Mouse (Mus musculus): ENCODE results near the gene Kctd21. TPM values are rescaled to one million over a fixed set of nuclear protein-coding genes. Genes with fewer than 3 reads are reported as not detected.
A peak's percentile ranks its signal among the peaks of the same experiment; 100 is the strongest.

The Kctd21 gene
- polyA plus RNA-seq, 1 experiment: not detected

GRCm38 (mm10) chr7:97358347-97358746 is 26.2 kb downstream of the Kctd21 start:
- no peak overlapping the region for H3K4me3 ChIP-seq (ENCODE audit: insufficient read depth, low read depth, low read length)
- no peak overlapping the region for H3K27ac ChIP-seq (ENCODE audit: insufficient read depth, low read depth, low read length)
- TF ChIP-seq POLR2A (IDR thresholded peaks at IDR 0.05; ENCODE audit: insufficient read depth, low read depth, low read length) (no peak), CTCF (IDR thresholded peaks at IDR 0.05; ENCODE audit: insufficient read depth, low read depth, low read length) (no peak)
- no peaks in the 10 kb centered on the region for H3K4me1 ChIP-seq (ENCODE audit: control insufficient read depth, insufficient read depth, low read length)
- 95% methylated on average over 4 of the region's 4 CpGs for WGBS

GRCm38 (mm10) chr7:97360166-97360565 is 28.0 kb downstream of the Kctd21 start:
- H3K4me1 ChIP-seq (ENCODE audit: control insufficient read depth, insufficient read depth, low read length): no peaks in the 10 kb centered on the region
- no peak overlapping the region for H3K27ac ChIP-seq (ENCODE audit: insufficient read depth, low read depth, low read length)
- TF ChIP-seq POLR2A (IDR thresholded peaks at IDR 0.05; ENCODE audit: insufficient read depth, low read depth, low read length) (no peak), CTCF (IDR thresholded peaks at IDR 0.05; ENCODE audit: insufficient read depth, low read depth, low read length) (no peak)
- no peak overlapping the region for H3K4me3 ChIP-seq (ENCODE audit: insufficient read depth, low read depth, low read length)
- WGBS: 82% methylated on average over 5 of the region's 5 CpGs

DNA sequence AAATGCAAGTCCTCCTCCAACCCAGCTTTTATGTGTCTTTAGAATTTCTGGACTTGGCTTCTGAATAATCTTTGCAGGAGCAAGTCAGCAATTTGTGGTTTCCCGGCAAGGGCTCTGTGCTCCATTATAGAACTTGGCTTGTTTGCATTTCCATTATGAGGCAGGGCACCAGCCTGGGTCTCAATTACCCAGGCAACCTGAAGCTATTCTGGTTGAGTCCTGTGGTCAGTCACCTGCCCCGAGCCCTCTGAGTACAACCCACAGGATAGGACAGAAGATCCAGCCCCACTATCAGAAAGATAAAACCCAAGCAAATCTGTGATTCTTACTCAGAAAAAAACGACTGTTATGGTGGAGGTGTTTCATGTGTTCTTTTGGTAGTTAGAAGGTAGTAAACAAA is 28.8 kb downstream of the Kctd21 start:
- H3K4me3 ChIP-seq (ENCODE audit: insufficient read depth, low read depth, low read length): no peak overlapping the region
- TF ChIP-seq CTCF (IDR thresholded peaks at IDR 0.05; ENCODE audit: insufficient read depth, low read depth, low read length) (no peak), POLR2A (IDR thresholded peaks at IDR 0.05; ENCODE audit: insufficient read depth, low read depth, low read length) (no peak)
- no peaks in the 10 kb centered on the region for H3K4me1 ChIP-seq (ENCODE audit: control insufficient read depth, insufficient read depth, low read length)
- no peak overlapping the region for H3K27ac ChIP-seq (ENCODE audit: insufficient read depth, low read depth, low read length)
- WGBS: 35% methylated on average over 3 of the region's 3 CpGs

DNA sequence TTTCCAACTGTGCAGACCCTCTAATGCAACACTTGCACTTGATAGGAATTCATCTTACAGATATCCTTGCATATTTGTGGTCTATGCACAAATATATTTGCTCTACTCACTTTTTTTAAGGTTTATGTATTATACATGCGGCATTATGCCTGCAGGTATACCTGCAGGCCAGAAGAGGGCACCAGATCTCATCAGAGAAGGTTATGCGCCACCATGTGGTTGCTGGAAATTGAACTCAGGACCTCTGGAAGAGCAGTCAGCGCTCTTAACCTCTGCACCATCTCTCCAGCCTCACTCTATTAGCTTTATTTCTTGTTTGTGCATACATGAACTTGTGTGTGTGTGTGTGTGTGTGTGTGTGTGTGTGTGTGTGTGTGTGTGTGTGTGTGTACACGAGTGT is 29.3 kb downstream of the Kctd21 start:
- H3K4me1 ChIP-seq (ENCODE audit: control insufficient read depth, insufficient read depth, low read length): no peaks in the 10 kb centered on the region
- H3K27ac ChIP-seq (ENCODE audit: insufficient read depth, low read depth, low read length): no peak overlapping the region
- H3K4me3 ChIP-seq (ENCODE audit: insufficient read depth, low read depth, low read length): no peak overlapping the region
- WGBS: 41% methylated on average over 4 of the region's 4 CpGs
- peak; percentile 24; the same call in 1 of the 2 replicates for TF ChIP-seq CTCF (IDR thresholded peaks at IDR 0.05; ENCODE audit: insufficient read depth, low read depth, low read length)
- no peak for TF ChIP-seq POLR2A (IDR thresholded peaks at IDR 0.05; ENCODE audit: insufficient read depth, low read depth, low read length)

- H3K4me1 ChIP-seq (ENCODE audit: control insufficient read depth, insufficient read depth, low read length): no peaks in the 10 kb centered on the region; the same call in 1 of the 2 replicates
- WGBS: 79% methylated on average over 1 of the region's 1 CpGs
- H3K27ac ChIP-seq (ENCODE audit: insufficient read depth, low read depth, low read length): no peak overlapping the region
- no peak overlapping the region for H3K4me3 ChIP-seq (ENCODE audit: insufficient read depth, low read depth, low read length)
- TF ChIP-seq POLR2A (IDR thresholded peaks at IDR 0.05; ENCODE audit: insufficient read depth, low read depth, low read length) (no peak), CTCF (IDR thresholded peaks at IDR 0.05; ENCODE audit: insufficient read depth, low read depth, low read length) (no peak)
Measured at GRCm38 (mm10) chr7:97365887-97366286, 33.8 kb downstream of the Kctd21 start.

GRCm38 (mm10) chr7:97375101-97375500 is 43.0 kb downstream of the Kctd21 start:
- no peaks in the 10 kb centered on the region; the same call in 1 of the 2 replicates for H3K4me1 ChIP-seq (ENCODE audit: control insufficient read depth, insufficient read depth, low read length)
- 95% methylated on average over 9 of the region's 9 CpGs for WGBS
- no peak overlapping the region for H3K4me3 ChIP-seq (ENCODE audit: insufficient read depth, low read depth, low read length)
- TF ChIP-seq CTCF (IDR thresholded peaks at IDR 0.05; ENCODE audit: insufficient read depth, low read depth, low read length): no peak
- TF ChIP-seq POLR2A (IDR thresholded peaks at IDR 0.05; ENCODE audit: insufficient read depth, low read depth, low read length): no peak
- H3K27ac ChIP-seq (ENCODE audit: insufficient read depth, low read depth, low read length): no peak overlapping the region

- H3K27ac ChIP-seq (ENCODE audit: insufficient read depth, low read depth, low read length): no peak overlapping the region
- no peaks in the 10 kb centered on the region; the same call in 1 of the 2 replicates for H3K4me1 ChIP-seq (ENCODE audit: control insufficient read depth, insufficient read depth, low read length)
- TF ChIP-seq CTCF (IDR thresholded peaks at IDR 0.05; ENCODE audit: insufficient read depth, low read depth, low read length) (no peak), POLR2A (IDR thresholded peaks at IDR 0.05; ENCODE audit: insufficient read depth, low read depth, low read length) (no peak)
- H3K4me3 ChIP-seq (ENCODE audit: insufficient read depth, low read depth, low read length): no peak overlapping the region
- 68% methylated on average over 2 of the region's 2 CpGs for WGBS
Measured at GRCm38 (mm10) chr7:97375906-97376305, 43.8 kb downstream of the Kctd21 start.

DNA sequence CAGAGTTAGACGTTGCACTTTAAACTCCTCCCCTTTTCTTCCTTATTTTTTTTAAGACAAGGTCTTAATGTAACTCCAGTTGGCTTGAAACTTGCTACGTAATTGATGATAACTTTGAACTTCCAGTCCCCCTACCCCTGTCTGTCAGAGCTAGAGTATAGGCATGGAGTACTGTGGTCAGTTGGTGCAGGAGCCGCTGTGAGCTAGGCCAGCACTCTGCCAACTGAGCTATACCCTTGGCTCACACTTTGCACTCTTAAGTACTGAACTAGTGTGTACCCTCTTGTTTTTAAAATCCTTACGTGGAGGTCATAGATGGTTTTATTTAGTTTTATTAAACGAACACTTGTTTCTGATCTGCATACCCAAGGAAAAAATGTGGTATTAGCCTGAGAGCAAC is 47.2 kb downstream of the Kctd21 start:
- Histone ChIP-seq H3K4me1 (ENCODE audit: control insufficient read depth, insufficient read depth, low read length) (no peaks in the 10 kb centered on the region), H3K27ac (ENCODE audit: insufficient read depth, low read depth, low read length) (no peak overlapping the region), H3K4me3 (ENCODE audit: insufficient read depth, low read depth, low read length) (no peak overlapping the region)
- 94% methylated on average over 5 of the region's 5 CpGs for WGBS
- TF ChIP-seq CTCF (IDR thresholded peaks at IDR 0.05; ENCODE audit: insufficient read depth, low read depth, low read length) (no peak), POLR2A (IDR thresholded peaks at IDR 0.05; ENCODE audit: insufficient read depth, low read depth, low read length) (no peak)

DNA sequence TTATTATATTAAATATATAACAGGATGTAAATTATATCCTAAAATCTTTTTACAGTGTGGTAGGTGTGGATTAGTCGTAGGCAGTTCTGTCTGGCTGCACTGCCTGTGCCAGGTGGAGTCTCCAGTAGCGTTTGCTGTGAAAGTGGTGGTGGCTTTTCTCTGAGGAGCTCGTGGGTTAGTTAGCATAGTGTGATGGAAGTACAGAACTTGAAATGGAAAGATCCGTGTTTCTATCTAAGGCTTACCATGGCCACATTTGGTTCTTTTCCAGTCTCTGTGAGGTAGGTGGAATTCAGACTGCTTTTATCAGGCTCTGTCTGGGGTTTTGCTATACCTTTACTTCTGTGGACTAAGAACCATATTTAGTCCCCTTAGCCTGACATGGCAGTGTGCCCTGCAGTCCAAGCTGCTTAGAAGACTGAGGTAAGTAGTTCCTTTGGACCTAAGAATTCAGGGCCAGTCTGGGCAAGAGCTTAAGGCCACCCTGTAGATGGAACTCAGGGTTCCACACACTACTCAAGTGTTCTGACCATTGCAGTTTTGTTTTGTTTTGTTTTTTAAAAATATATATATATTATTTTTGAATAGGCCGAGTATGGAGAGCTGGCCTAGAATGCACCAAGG is 48.5 kb downstream of the Kctd21 start:
- TF ChIP-seq POLR2A (IDR thresholded peaks at IDR 0.05; ENCODE audit: insufficient read depth, low read depth, low read length) (no peak), CTCF (IDR thresholded peaks at IDR 0.05; ENCODE audit: insufficient read depth, low read depth, low read length) (no peak)
- WGBS: 94% methylated on average over 5 of the region's 5 CpGs
- Histone ChIP-seq H3K4me3 (ENCODE audit: insufficient read depth, low read depth, low read length) (no peak overlapping the region), H3K27ac (ENCODE audit: insufficient read depth, low read depth, low read length) (no peak overlapping the region), H3K4me1 (ENCODE audit: control insufficient read depth, insufficient read depth, low read length) (no peaks in the 10 kb centered on the region)
